In the genomic region with DNA sequence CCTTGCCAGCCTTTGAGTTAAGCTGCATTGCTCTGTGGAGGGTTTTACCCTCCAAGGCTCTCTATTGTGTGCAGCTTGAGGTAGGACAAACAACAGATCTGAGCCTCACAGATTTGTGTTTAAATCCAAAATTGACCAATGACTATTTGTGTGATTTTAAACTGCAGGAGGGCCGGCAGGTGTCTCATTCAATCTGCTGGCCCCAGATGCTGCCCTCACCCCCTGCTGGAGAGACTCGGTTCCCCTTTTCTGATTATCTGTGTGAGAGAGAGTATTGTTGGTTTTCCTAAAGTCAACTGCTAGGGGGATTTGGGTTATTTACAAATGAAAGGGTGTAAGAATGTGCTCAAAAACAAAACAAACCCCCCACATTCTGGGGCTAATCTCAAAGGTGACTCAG, we compare ENCODE assay signal across 19 mouse cellular contexts. TPM values are rescaled to one million over a fixed set of nuclear protein-coding genes. Genes with fewer than 3 reads are reported as not detected.
"Had no signal": no experiment of that assay in that cellular context is flagged by ENCODE, and none has a peak within 500 bp of the region (broad histone marks: within the 10 kb centered on the region; RNA-seq: fewer than 3 reads in every experiment).

No protein-coding gene starts in this region.

- DNase-seq: kidney, adult 11 months; kidney, adult 9 months; kidney, postnatal 36 days; lung, postnatal 14 days; right cerebral cortex, postnatal 14 days had no signal

- H3K27ac ChIP-seq: kidney, postnatal 0 days; limb, embryonic 10.5 days; liver, embryonic 12.5 days; lung, embryonic 15.5 days; macrophage; midbrain, embryonic 12.5 days had no signal

- H3K9ac ChIP-seq: liver, embryonic 12.5 days; lung, embryonic 15.5 days; midbrain, embryonic 12.5 days had no signal

- H3K4me3 ChIP-seq: limb, embryonic 10.5 days; liver, embryonic 12.5 days; lung, embryonic 15.5 days; megakaryocyte, embryonic 14.5 days; midbrain, embryonic 12.5 days had no signal

- ATAC-seq: liver, embryonic 12.5 days had no signal

- H3K36me3 ChIP-seq: limb, embryonic 10.5 days; liver, embryonic 12.5 days; lung, embryonic 15.5 days; midbrain, embryonic 12.5 days had no signal

- H3K4me2 ChIP-seq: liver, embryonic 12.5 days; lung, embryonic 15.5 days; midbrain, embryonic 12.5 days had no signal

- H3K9me3 ChIP-seq: limb, embryonic 10.5 days; liver, embryonic 12.5 days; lung, embryonic 15.5 days; midbrain, embryonic 12.5 days had no signal

RNA-seq across cellular contexts. Expression of a gene that starts 1.3 kb away (rescaled TPM):
- total RNA-seq: layer of hippocampus, adult 18-20 months; layer of hippocampus, postnatal 14 days; left cerebral cortex, adult 18-20 months; left cerebral cortex, postnatal 14 days; midbrain, postnatal 0 days had no signal
- polyA plus RNA-seq: kidney, postnatal 0 days; limb, embryonic 10.5 days; liver, embryonic 12.5 days; lung, embryonic 15.5 days; macrophage; midbrain, postnatal 0 days; neural tube, embryonic 14.5 days; thymus, postnatal 0 days had no signal
